Mouse (Mus musculus) ES-Bruce4 (cell line): ENCODE measurements around the gene Mast4.

Experiments
- CTCF ChIP-seq: IDR thresholded peaks from one replicate; pipeline ENCODE4 v1.8.1; 2011; ENCODE audit warnings: low read depth, low read length
- POLR2A ChIP-seq: IDR thresholded peaks from one replicate; pipeline ENCODE4 v1.8.1; 2011; ENCODE audit warnings: low read length; ENCODE audit not compliant: insufficient read depth

DNA sequence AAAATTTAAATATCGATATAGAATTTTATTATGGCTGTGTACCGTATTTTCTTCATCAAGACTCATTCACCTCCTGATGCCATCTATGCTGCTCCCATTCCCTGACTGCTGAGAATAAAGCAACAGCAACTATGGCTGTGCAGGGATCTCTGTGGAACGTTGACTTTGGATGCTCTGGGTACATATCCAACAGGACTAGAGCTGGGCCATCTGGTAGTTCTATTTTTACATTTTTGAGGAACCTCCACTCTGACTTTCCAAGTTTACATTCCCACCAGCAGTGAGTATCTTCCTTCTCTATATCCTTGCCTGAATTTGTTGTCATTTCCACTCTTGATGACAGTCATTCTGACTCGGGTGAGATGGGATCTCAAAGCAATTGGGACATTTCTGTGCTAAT, 26.0 kb downstream of the Mast4 start:
- no peak for TF ChIP-seq CTCF
- TF ChIP-seq POLR2A = no peak
